Mouse (Mus musculus) spleen, adult 12 weeks (tissue): ENCODE measurements around the gene Edem3.
"Not testable (repeated sequence)": the region's sequence is repeated elsewhere in the genome, so short reads cannot be mapped to it uniquely, and the experiment has no call there.

Experiments
- DNase-seq: peaks from one replicate; pipeline ENCODE4 v3.0.0; 2022; ENCODE audit warnings: low spot score

Gene Edem3

GRCm38 (mm10) chr1:151752946-151753345, 2.2 kb upstream of the Edem3 start:
- DNase-seq, result no peak

GRCm38 (mm10) chr1:151753374-151753929, 1.7 kb upstream of the Edem3 start:
- no peak for DNase-seq

GRCm38 (mm10) chr1:151754028-151754489, 1.1 kb upstream of the Edem3 start:
- no peak for DNase-seq

DNA sequence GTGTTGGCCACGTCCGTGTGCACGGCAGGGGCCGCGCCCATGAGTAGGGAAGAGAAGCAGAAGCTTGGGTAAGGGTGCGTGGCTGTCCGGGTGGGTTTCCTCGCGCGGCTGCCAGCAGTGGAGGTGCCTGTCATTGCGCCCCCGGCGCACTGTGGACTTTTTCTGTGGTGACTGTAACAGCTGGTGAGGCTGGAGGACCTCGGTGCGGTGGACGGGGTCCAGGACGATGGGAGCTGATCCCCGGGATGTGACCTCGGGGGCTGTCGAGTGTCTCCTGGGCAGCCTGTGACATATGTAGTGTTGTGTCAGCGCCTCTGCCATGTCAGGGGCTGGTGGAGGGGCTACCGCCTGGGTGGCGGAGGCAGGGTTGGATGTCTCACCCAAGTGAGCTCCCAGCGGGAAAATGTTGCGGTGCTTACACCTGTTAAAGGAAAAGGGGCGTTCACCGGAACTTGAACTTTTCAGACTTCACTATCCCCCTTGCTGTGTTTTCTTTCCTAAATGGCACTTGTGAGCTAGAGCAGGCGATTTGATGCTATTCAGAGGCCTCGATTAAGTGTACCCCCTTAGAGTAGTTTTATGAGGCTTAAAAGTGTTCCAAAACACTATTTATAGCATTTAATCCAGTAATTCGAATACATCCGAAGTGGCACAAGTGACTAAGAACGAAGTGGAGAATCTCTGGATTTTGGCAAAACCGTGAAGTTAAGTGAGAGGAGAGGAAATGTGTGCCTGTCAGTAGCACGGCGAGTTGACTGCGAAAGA, 671 bp downstream of the Edem3 start:
- DNase-seq, result no peak

GRCm38 (mm10) chr1:151756425-151756728, 1.2 kb downstream of the Edem3 start:
- DNase-seq, result no peak

DNA sequence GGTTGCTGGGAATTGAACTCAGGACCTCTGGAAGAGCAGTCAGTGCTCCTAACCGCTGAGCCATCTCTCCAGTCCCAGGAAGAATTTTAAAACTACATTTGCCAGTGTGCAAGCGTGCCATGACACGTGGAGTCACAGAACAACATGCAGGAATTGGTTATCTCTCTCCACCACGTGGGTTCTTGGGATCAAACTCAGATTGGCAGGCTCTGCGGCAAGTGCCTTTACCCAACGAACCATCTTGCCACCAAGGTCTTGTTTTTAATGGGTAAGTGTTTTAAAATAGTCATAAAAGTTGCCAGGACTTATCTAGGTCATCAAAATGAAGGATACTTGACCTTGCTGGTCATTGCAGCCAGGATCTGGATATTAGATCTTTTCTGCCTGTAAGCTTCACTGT, 3.1 kb downstream of the Edem3 start:
- no peak for DNase-seq

DNA sequence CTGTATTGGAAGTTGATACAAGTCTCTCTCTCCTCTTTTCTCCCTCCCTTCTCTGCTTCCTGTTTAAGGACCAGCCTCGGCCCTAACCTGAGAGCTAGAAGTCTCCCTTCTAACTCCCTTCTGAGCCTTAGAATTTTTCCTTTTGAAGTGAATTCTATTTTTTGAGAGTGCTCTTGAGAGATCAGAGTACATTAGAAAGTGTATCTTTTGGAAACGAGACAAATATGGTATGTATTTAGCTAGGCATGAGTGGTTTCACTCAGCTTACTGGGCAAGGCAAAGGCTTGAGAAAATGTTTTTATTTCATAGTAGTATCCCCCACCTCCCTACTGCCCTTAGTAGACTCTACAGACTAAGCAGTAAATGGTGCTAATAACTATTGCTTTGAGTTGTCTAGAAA, 3.8 kb downstream of the Edem3 start:
- no peak for DNase-seq

DNA sequence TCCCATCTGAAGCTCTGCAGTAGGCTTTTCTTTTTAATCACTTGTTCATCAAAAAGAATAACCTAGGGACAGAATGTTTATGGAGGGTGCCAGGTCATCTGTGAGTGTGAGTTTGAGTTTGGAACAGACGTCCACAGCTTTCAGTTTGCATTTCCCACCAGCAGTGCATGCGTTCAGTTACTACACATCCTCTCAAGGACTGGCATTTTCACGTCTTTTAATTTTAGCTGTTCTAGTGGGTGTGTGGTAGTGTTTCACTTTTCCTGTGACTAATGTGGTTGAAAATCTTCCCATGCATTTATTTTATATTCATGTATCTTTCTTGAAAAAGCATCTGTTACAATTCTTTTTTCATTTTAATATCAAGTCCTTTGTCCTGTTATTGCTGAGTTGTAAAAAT, 9.1 kb downstream of the Edem3 start:
- no peak for DNase-seq

DNA sequence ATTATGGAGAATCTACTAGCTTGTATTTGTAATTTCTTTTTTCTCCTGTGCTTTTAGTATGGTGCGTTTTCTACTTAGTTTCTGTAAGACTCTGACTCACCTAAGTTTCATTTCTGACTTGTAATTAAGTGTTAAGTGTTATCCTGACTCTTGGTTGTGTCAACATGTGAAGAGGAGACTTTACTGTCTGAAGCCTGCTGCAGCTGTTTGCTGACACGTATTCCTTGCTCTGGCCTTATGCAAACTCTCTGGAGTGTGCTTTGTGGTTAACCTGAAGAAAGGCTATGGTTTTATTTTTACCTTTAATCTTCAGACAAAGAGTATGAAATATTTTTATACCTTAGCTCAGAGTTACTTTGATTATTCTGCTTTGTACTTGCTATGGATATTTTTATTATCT, 11.0 kb downstream of the Edem3 start:
- no peak for DNase-seq

DNA sequence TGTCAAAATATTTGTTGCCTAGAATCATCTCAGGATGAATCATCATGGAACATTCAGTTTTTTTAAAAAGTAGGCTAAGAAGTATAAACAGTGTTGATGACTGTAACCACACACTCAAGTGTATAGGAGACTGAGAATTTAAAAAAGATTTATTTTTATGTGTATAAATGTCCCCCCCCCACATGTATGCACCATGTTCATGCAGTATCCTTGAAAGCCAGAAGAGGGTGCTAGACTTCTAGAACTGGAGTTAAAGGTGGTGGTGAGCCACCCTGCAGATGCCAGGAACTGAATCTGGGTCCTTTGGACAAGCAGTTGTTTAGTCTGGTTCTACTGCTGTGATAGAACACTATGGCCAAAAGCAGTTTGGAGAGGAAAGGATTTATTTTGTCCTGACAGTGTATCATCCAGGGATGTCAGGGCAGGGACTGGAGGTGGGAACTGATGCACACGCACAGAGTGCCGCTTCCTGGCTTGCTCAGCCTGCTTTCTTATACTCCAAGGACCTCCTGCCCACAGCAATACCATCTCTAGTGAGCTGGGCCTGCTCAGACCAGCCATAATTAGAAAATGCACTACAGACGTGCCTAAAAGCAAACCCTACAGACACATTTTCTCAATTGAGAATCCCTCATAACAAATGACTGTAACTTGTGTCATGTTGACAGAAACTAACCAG, 11.9 kb downstream of the Edem3 start:
- DNase-seq, result no peak

GRCm38 (mm10) chr1:151769200-151769913, 14.2 kb downstream of the Edem3 start:
- DNase-seq, result no peak

DNA sequence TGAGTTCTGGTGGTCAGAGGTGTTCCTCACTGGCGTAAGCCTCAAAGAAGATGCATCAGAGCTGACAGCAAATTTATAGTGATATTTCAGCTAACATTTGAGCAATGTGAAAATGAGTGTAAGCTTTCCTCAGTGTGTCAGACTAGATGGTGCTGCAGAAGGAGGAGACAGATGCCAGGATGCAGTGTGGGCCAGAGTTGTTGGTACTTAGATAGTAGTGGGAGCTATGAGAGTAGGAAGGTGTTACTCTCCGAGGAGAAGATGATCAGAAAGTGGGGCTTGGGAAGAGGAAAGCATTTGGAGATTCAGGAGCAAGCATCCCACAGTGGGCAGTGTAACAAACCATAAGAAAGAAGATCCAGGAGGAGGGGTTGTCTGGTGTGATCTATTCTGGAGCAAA, 22.4 kb downstream of the Edem3 start:
- no peak for DNase-seq

GRCm38 (mm10) chr1:151778592-151778991, 23.4 kb downstream of the Edem3 start:
- no peak for DNase-seq

GRCm38 (mm10) chr1:151779306-151779705, 24.1 kb downstream of the Edem3 start:
- DNase-seq, result no peak

DNA sequence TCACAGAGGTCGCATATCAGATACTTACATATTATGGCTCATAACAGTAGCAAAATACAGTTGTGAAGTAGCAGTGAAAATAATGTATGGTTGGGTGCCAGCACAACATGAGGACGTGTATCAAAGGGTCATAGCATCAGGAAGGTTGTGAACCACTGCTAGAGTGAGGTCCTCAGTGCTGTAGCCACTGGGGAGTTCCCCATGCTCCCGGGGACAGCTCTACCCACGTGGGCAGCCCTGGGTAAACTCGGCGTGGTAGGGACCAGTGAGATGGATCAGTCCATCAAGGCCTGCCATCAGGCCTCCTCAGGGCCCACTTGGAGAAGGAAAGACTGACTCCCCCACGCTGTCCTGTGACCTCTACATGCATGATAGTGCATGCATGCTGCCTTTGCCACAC, 26.3 kb downstream of the Edem3 start:
- DNase-seq, result no peak

DNA sequence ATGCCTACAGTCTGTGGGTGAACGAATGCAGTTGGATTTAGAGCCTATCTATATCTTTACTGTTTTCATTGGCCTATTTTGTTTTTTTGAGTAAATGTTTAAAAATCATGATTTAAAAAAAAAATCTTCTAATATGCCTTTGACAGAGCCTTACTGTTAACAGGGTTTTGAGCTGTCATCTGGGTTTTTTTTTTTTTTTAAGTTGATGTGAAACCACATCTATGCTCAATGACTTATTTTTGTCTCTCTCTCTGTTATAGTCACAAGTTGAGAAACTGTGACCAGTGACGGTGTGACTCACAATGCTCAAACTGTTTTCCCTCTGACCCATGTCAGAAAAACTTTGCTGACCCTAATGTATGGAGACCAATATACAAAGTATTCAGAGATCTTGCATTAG, 28.2 kb downstream of the Edem3 start:
- no peak for DNase-seq

GRCm38 (mm10) chr1:151786406-151786805, 31.2 kb downstream of the Edem3 start:
- no peak for DNase-seq

DNA sequence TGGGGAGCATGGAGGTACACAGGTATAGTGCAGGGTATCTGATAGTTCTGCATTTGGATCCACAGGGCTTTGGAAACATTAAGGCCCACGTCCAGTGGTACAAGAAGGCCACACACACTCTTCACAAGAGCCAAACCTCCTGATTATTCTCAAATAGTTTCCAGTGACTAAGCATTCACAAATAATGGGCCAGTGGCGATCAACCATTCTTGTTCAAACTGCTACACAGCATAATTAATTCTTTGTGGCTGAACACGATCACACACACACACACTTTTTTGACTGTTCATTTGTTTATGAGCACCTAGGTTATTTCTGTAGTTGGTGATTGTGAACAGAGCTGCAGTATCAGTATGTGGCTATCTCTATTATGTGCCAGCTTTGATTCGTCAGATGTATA, 34.0 kb downstream of the Edem3 start:
- no peak for DNase-seq

- DNase-seq, result not testable (repeated sequence)
Measured at GRCm38 (mm10) chr1:151792076-151792475, 36.9 kb downstream of the Edem3 start.

DNA sequence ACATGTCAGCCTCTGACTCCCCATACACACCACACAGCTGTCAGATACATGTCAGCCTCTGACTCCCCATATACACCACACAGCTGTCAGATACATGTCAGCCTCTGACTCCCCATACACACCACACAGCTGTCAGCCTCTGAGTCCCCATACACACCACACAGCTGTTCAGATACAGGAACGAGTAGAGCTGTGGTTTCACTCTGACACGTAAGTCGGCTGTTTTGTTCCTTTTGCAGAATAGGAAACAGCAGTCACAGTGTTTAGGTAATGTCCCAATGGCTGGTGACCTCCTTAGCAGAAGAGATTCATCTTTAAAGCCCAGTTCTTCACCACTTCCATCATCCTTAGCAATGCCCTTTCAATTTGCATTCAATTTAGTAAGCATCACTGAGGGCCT, 47.6 kb downstream of the Edem3 start:
- not testable (repeated sequence) for DNase-seq

- no peak for DNase-seq
Measured at GRCm38 (mm10) chr1:151807286-151807685, 52.1 kb downstream of the Edem3 start.

- DNase-seq, result no peak
Measured at GRCm38 (mm10) chr1:151810628-151811421, 55.7 kb downstream of the Edem3 start.
